Mouse (Mus musculus): ENCODE results near the gene Ddx39b.
"Not testable (repeated sequence)": the region's sequence is repeated elsewhere in the genome, so short reads cannot be mapped to it uniquely, and the experiment has no call there.

Ddx39b gene

DNA sequence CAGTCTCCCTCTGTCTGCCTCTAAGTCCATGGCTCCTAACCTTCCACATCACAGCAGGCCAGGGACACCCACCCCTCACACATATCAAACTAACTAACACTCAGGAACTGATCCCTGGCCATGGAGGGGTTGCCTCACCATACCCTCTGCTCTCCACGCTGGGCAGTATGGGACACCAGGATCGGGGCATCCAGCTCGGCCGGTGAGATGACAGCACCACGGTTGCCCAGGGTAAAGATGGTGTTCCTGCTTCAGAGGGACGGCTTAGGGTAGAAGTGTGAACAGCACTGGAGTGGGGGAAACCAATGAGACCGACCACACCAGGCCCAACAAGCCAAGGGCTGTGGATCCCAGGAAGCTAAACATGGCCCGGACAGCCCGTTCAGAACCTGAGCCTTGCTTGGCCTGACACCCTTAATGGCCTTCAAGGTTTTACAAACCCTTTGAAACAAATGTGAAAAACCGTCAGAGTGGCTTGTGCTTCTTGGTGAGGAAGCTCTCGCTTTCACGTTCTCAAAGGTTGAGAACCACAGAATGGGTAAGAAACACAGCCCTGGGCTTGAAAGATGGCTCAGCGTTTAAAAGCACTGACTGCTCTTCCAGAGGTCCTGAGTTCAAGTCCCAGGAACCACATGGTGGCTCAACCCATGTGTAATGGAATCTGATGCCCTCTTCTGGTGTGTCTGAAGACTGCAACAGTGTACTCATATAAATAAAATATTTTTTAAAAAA is 37.6 kb downstream of the Ddx39b start:
- no peak for DNase-seq (ENCODE audit: low read depth, low spot score)
- Histone ChIP-seq H3K36me3 (ENCODE audit: control insufficient read depth, insufficient read depth, low read length, poor library complexity, severe bottlenecking) (no peaks in the 10 kb centered on the region), H3K27me3 (ENCODE audit: control insufficient read depth, insufficient read depth, low read length, poor library complexity, severe bottlenecking) (no peaks in the 10 kb centered on the region; the same call in 1 of the 2 replicates)

GRCm38 (mm10) chr17:35280276-35280675 is 38.7 kb downstream of the Ddx39b start:
- Histone ChIP-seq H3K27me3 (ENCODE audit: control insufficient read depth, insufficient read depth, low read length, poor library complexity, severe bottlenecking) (no peaks in the 10 kb centered on the region; the same call in 1 of the 2 replicates), H3K36me3 (ENCODE audit: control insufficient read depth, insufficient read depth, low read length, poor library complexity, severe bottlenecking) (no peaks in the 10 kb centered on the region)
- no peak for DNase-seq (ENCODE audit: low read depth, low spot score)

DNA sequence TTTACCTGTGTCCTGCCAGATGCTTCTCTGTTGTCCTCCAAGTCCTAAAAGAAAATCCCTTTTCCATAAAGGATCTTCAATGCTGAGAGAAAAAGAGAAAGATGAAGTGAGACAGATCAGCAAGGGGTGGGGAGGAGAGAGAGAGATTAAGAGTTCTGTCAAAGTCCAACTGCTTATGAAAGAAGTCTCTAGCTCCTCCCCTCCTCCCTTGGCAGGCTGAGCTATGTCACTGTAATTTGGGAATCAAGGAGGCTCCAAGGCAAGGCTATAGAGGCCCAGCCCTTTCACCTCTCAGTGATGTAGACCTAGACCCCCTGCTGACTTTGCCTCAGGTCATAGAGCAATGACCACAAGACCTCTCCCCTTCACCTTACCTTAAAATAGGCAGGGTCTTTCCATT is 43.9 kb downstream of the Ddx39b start:
- DNase-seq (ENCODE audit: low read depth, low spot score) = no peak
- Histone ChIP-seq H3K36me3 (ENCODE audit: control insufficient read depth, insufficient read depth, low read length, poor library complexity, severe bottlenecking) (no peaks in the 10 kb centered on the region), H3K27me3 (ENCODE audit: control insufficient read depth, insufficient read depth, low read length, poor library complexity, severe bottlenecking) (no peaks in the 10 kb centered on the region)

DNA sequence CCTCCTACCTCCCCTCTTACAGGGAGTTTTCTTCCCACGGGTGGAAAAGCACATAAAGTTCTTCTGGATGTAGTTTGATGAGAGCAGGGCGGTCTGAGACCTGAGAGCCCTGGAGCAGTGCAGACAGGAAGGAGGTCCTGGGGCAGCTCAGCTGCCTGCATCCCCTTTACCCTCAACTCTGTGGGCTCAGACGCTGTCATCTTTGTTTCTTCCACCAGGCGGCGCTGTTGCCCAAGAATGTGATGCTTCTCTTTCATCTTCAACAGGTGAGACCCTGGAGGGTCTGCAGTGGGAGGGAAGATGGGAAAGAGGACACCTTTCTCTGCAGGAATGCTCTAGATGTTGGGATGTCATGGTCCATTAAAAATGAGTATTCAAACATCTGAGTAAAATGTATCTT is 54.2 kb downstream of the Ddx39b start:
- peak; percentile 67 for DNase-seq (ENCODE audit: low read depth, low spot score)
- H3K36me3 ChIP-seq (ENCODE audit: control insufficient read depth, insufficient read depth, low read length, poor library complexity, severe bottlenecking); H3K27me3 ChIP-seq (ENCODE audit: control insufficient read depth, insufficient read depth, low read length, poor library complexity, severe bottlenecking): not testable (repeated sequence)

- H3K36me3 ChIP-seq (ENCODE audit: control insufficient read depth, insufficient read depth, low read length, poor library complexity, severe bottlenecking) = not testable (repeated sequence)
Observed at GRCm38 (mm10) chr17:35300261-35300945, 58.9 kb downstream of the Ddx39b start.

DNA sequence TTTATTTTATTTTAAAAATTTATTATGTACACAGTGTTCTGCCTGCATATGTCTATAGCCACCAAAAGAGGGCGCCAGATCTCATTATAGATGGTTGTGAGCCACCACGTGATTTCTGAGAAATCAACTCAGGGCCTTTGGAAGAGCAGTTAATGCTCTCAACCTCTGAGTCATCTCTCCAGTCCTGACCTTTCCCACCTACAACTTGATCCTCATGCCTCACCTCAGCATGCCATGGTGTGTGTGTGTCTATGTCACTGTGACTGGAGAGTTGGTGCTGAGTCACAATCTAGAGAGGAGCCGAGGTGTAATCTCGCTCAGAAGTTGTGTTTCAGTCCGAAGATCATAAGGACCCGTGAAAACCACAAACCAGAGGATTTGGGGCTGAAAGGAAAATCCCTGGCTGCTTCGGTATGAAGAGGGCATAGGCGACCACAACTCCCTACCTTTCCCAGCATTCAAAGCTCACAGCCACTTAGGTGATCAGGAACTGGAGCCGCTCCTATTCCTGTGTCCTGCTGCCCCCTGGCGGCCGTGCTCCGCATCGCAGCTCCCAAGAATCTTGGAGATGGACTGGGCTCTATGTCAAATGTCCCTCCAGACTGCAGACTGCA is 60.2 kb downstream of the Ddx39b start:
- peak; percentile 78 for DNase-seq (ENCODE audit: low read depth, low spot score)
- Histone ChIP-seq H3K36me3 (ENCODE audit: control insufficient read depth, insufficient read depth, low read length, poor library complexity, severe bottlenecking) (no peaks in the 10 kb centered on the region), H3K27me3 (ENCODE audit: control insufficient read depth, insufficient read depth, low read length, poor library complexity, severe bottlenecking) (no peaks in the 10 kb centered on the region)

More at GRCm38 (mm10) chr17:35300261-35300945, 58.9 kb downstream of the Ddx39b start:
- H3K27me3 ChIP-seq (ENCODE audit: control insufficient read depth, insufficient read depth, low read length, poor library complexity, severe bottlenecking) = not testable (repeated sequence)
- peak; percentile 23 for DNase-seq (ENCODE audit: low read depth, low spot score)

GRCm38 (mm10) chr17:35303271-35303670 is 61.7 kb downstream of the Ddx39b start:
- Histone ChIP-seq H3K36me3 (ENCODE audit: control insufficient read depth, insufficient read depth, low read length, poor library complexity, severe bottlenecking) (no peaks in the 10 kb centered on the region), H3K27me3 (ENCODE audit: control insufficient read depth, insufficient read depth, low read length, poor library complexity, severe bottlenecking) (no peaks in the 10 kb centered on the region)
- no peak for DNase-seq (ENCODE audit: low read depth, low spot score)
